Mouse (Mus musculus) limb, embryonic 12.5 days (tissue): ENCODE results near the gene Raver2. TPM values are rescaled to one million over a fixed set of nuclear protein-coding genes. Genes with fewer than 3 reads are reported as not detected.

ENCODE experiments used
- ATAC-seq: fragments of 200-750 bp; cut with Nextera tagmentation; 2 replicates; pipeline ENCODE4 v1.8.0; 2017; ENCODE audit warnings: low read depth, moderate TSS enrichment; ENCODE audit not compliant: insufficient number of reproducible peaks, insufficient read depth, low FRiP score, low TSS enrichment
- H3K27ac ChIP-seq: fragments of 300-500 bp; sonication (generic); 2 replicates; pipeline ENCODE4 v1.5.1; 2016; ENCODE audit warnings: mild to moderate bottlenecking, moderate library complexity
- H3K27me3 ChIP-seq: fragments of 300-500 bp; sonication (generic); 2 replicates; pipeline ENCODE4 v1.6.1; 2016; ENCODE audit warnings: mild to moderate bottlenecking, moderate library complexity
- H3K36me3 ChIP-seq: fragments of 300-500 bp; sonication (generic); 2 replicates; pipeline ENCODE4 v1.6.1; 2016; ENCODE audit warnings: mild to moderate bottlenecking, moderate library complexity
- H3K4me1 ChIP-seq: fragments of 300-500 bp; sonication (generic); replicated peaks from 2 replicates; pipeline ENCODE4 v1.6.1; 2016
- H3K4me2 ChIP-seq: fragments of 300-500 bp; sonication (generic); 2 replicates; pipeline ENCODE4 v1.6.1; 2016; ENCODE audit warnings: mild to moderate bottlenecking, moderate library complexity
- H3K4me3 ChIP-seq: fragments of 300-500 bp; sonication (generic); replicated peaks from 2 replicates; pipeline ENCODE4 v1.5.1; 2016; ENCODE audit warnings: mild to moderate bottlenecking
- H3K9ac ChIP-seq: fragments of 300-500 bp; sonication (generic); replicated peaks from 2 replicates; pipeline ENCODE4 v1.6.1; 2016; ENCODE audit warnings: mild to moderate bottlenecking, moderate library complexity
- H3K9me3 ChIP-seq: fragments of 300-500 bp; sonication (generic); 2 replicates; pipeline ENCODE4 v1.6.1; 2016; ENCODE audit warnings: mild to moderate bottlenecking, moderate library complexity
- whole genome bisulfite sequencing: fragments of 180-500 bp; shearing (Covaris S2); methylation state at CpG from one replicate; pipeline ENCODE4 v1.1.7; 2016; 5-methylcytosine and 5-hydroxymethylcytosine counted together
- polyA plus RNA-seq: library from polyadenylated mRNA; unstranded; fragments of >200 nt; fragmentation: Nextera tagmentation; extraction: Ambion mirVana; gene quantifications from 2 replicates; pipeline ENCODE4 v1.2.1, GENCODE M21; 2016

Gene Raver2
- polyA plus RNA-seq = 18.0 and 19.7 TPM in 2 replicates

GRCm38 (mm10) chr4:101068786-101069153 is at the start of gene Raver2:
Gene Raver2, plus strand, starts transcription at chr4:101068983.
- H3K4me3 ChIP-seq = peak within 1 kb of the TSS; percentile 85
- ATAC-seq = peak; percentile 82
- no peaks in the 10 kb centered on the region for H3K27me3 ChIP-seq
- under 1% methylated on average over 36 of the region's 54 CpGs for WGBS
- peaks cover 7% of the 10 kb centered on the region; the same call in 1 of the 2 replicates for H3K4me1 ChIP-seq
- H3K27ac ChIP-seq = peak within 1 kb of the TSS; percentile 80
- H3K9ac ChIP-seq = peak within 1 kb of the TSS; percentile 82
- peak within 1 kb of the TSS; percentile 86 for H3K4me2 ChIP-seq
- no peaks in the 10 kb centered on the region for H3K9me3 ChIP-seq
- no peaks in the 10 kb centered on the region for H3K36me3 ChIP-seq

GRCm38 (mm10) chr4:101020596-101020995 is 48.2 kb upstream of the Raver2 start, which contains the start of gene Gm10577:
Gene Gm10577, minus strand, starts transcription at chr4:101020696.
- H3K36me3 ChIP-seq = no peaks in the 10 kb centered on the region
- WGBS = 72% methylated on average over 4 of the region's 4 CpGs
- no peak within 1 kb of the TSS for H3K4me3 ChIP-seq
- no peaks in the 10 kb centered on the region for H3K4me1 ChIP-seq
- peaks cover 17% of the 10 kb centered on the region for H3K9me3 ChIP-seq
- no peak within 1 kb of the TSS for H3K9ac ChIP-seq
- H3K27ac ChIP-seq = no peak within 1 kb of the TSS
- ATAC-seq = no peak
- H3K27me3 ChIP-seq = no peaks in the 10 kb centered on the region
- no peak within 1 kb of the TSS for H3K4me2 ChIP-seq

GRCm38 (mm10) chr4:101026566-101026965 is 42.2 kb upstream of the Raver2 start:
- Histone ChIP-seq H3K9me3 (peaks cover 14% of the 10 kb centered on the region), H3K36me3 (no peaks in the 10 kb centered on the region), H3K4me2 (no peak overlapping the region), H3K4me3 (no peak overlapping the region), H3K27ac (no peak overlapping the region), H3K27me3 (no peaks in the 10 kb centered on the region), H3K4me1 (no peaks in the 10 kb centered on the region), H3K9ac (no peak overlapping the region)
- ATAC-seq = no peak
- WGBS = 82% methylated on average over 5 of the region's 5 CpGs

- peaks cover 14% of the 10 kb centered on the region for H3K9me3 ChIP-seq
- H3K9ac ChIP-seq = no peak overlapping the region
- 75% methylated on average over 2 of the region's 2 CpGs for WGBS
- no peak for ATAC-seq
- no peak overlapping the region for H3K4me2 ChIP-seq
- no peaks in the 10 kb centered on the region for H3K4me1 ChIP-seq
- H3K36me3 ChIP-seq = no peaks in the 10 kb centered on the region
- H3K27me3 ChIP-seq = no peaks in the 10 kb centered on the region
- no peak overlapping the region for H3K27ac ChIP-seq
- no peak overlapping the region for H3K4me3 ChIP-seq
These were observed 41.8 kb upstream of the Raver2 start for GRCm38 (mm10) chr4:101026995-101027394.

GRCm38 (mm10) chr4:101027852-101028411 is 40.9 kb upstream of the Raver2 start:
- H3K36me3 ChIP-seq = no peaks in the 10 kb centered on the region
- no peak overlapping the region for H3K27ac ChIP-seq
- WGBS = 88% methylated on average over 9 of the region's 9 CpGs
- H3K9ac ChIP-seq = no peak overlapping the region
- ATAC-seq = no peak
- no peak overlapping the region for H3K4me2 ChIP-seq
- H3K9me3 ChIP-seq = peaks cover 6% of the 10 kb centered on the region
- no peak overlapping the region for H3K4me3 ChIP-seq
- H3K4me1 ChIP-seq = no peaks in the 10 kb centered on the region
- no peaks in the 10 kb centered on the region for H3K27me3 ChIP-seq

GRCm38 (mm10) chr4:101033047-101033446 is 35.7 kb upstream of the Raver2 start:
- no peaks in the 10 kb centered on the region for H3K4me1 ChIP-seq
- no peak overlapping the region for H3K4me2 ChIP-seq
- H3K36me3 ChIP-seq = no peaks in the 10 kb centered on the region
- H3K27ac ChIP-seq = no peak overlapping the region
- 71% methylated on average over 3 of the region's 3 CpGs for WGBS
- no peak overlapping the region for H3K9ac ChIP-seq
- H3K27me3 ChIP-seq = no peaks in the 10 kb centered on the region
- no peak overlapping the region for H3K4me3 ChIP-seq
- no peak for ATAC-seq
- H3K9me3 ChIP-seq = no peaks in the 10 kb centered on the region

GRCm38 (mm10) chr4:101035131-101035530 is 33.7 kb upstream of the Raver2 start:
- WGBS = 81% methylated on average over 5 of the region's 5 CpGs
- no peaks in the 10 kb centered on the region for H3K36me3 ChIP-seq
- no peak overlapping the region for H3K4me2 ChIP-seq
- H3K27ac ChIP-seq = no peak overlapping the region
- H3K9ac ChIP-seq = no peak overlapping the region
- H3K9me3 ChIP-seq = no peaks in the 10 kb centered on the region
- ATAC-seq = no peak
- H3K4me1 ChIP-seq = no peaks in the 10 kb centered on the region
- H3K4me3 ChIP-seq = no peak overlapping the region
- no peaks in the 10 kb centered on the region for H3K27me3 ChIP-seq

- H3K4me2 ChIP-seq = no peak overlapping the region
- H3K9me3 ChIP-seq = no peaks in the 10 kb centered on the region
- H3K36me3 ChIP-seq = no peaks in the 10 kb centered on the region
- H3K27ac ChIP-seq = no peak overlapping the region
- no peak overlapping the region for H3K9ac ChIP-seq
- 64% methylated on average over 7 of the region's 7 CpGs for WGBS
- no peak overlapping the region for H3K4me3 ChIP-seq
- H3K4me1 ChIP-seq = no peaks in the 10 kb centered on the region
- ATAC-seq = no peak
- no peaks in the 10 kb centered on the region for H3K27me3 ChIP-seq
These were observed 31.6 kb upstream of the Raver2 start for GRCm38 (mm10) chr4:101037156-101037555.

- Histone ChIP-seq H3K9ac (no peak overlapping the region), H3K27me3 (no peaks in the 10 kb centered on the region), H3K4me3 (no peak overlapping the region), H3K9me3 (no peaks in the 10 kb centered on the region), H3K36me3 (no peaks in the 10 kb centered on the region), H3K4me1 (no peaks in the 10 kb centered on the region), H3K4me2 (no peak overlapping the region), H3K27ac (no peak overlapping the region)
- 0 out of 2 replicates have a peak, but pooled peaks have one; percentile 52 for ATAC-seq
- 75% methylated on average over 2 of the region's 2 CpGs for WGBS
These were observed 25.1 kb upstream of the Raver2 start for GRCm38 (mm10) chr4:101043691-101044090.

- H3K4me1 ChIP-seq = no peaks in the 10 kb centered on the region
- H3K27ac ChIP-seq = no peak overlapping the region
- H3K4me3 ChIP-seq = no peak overlapping the region
- H3K27me3 ChIP-seq = no peaks in the 10 kb centered on the region
- H3K4me2 ChIP-seq = no peak overlapping the region
- no peak overlapping the region for H3K9ac ChIP-seq
- H3K9me3 ChIP-seq = no peaks in the 10 kb centered on the region
- ATAC-seq = no peak
- no peaks in the 10 kb centered on the region for H3K36me3 ChIP-seq
These were observed 24.6 kb upstream of the Raver2 start for GRCm38 (mm10) chr4:101044149-101044548.

- no peaks in the 10 kb centered on the region for H3K36me3 ChIP-seq
- 71% methylated on average over 4 of the region's 4 CpGs for WGBS
- H3K27ac ChIP-seq = no peak overlapping the region
- no peaks in the 10 kb centered on the region for H3K4me1 ChIP-seq
- no peak for ATAC-seq
- H3K27me3 ChIP-seq = no peaks in the 10 kb centered on the region
- H3K9ac ChIP-seq = no peak overlapping the region
- H3K9me3 ChIP-seq = no peaks in the 10 kb centered on the region
- H3K4me3 ChIP-seq = no peak overlapping the region
- H3K4me2 ChIP-seq = no peak overlapping the region
These were observed 22.2 kb upstream of the Raver2 start for GRCm38 (mm10) chr4:101046576-101046975.

- Histone ChIP-seq H3K4me1 (no peaks in the 10 kb centered on the region), H3K4me3 (no peak overlapping the region), H3K9ac (no peak overlapping the region), H3K9me3 (peaks cover 6% of the 10 kb centered on the region; the same call in 1 of the 2 replicates), H3K27me3 (no peaks in the 10 kb centered on the region), H3K36me3 (no peaks in the 10 kb centered on the region), H3K4me2 (no peak overlapping the region), H3K27ac (no peak overlapping the region)
- no peak for ATAC-seq
- WGBS = 71% methylated on average over 2 of the region's 2 CpGs
These were observed 6.6 kb upstream of the Raver2 start for GRCm38 (mm10) chr4:101062146-101062545.
